Mouse (Mus musculus): Measurements from ENCODE around the gene Gipr. TPM values are rescaled to one million over a fixed set of nuclear protein-coding genes. Genes with fewer than 3 reads are reported as not detected.
A peak's percentile ranks its signal among the peaks of the same experiment; 100 is the strongest.

Gene Gipr
- 3.2 and 5.1 TPM in 2 replicates for polyA plus RNA-seq (2015; fragmentation: Nextera tagmentation; extraction: Ambion mirVana)

GRCm38 (mm10) chr7:19165656-19166423 lies at the start of gene Gipr:
Gene Gipr (minus strand): TSS chr7:19166127.
- no peak within 1 kb of the TSS; the same call in 1 of the 2 replicates for H3K27ac ChIP-seq
- H3K4me2 ChIP-seq = peak within 1 kb of the TSS; percentile 37
- 0 out of 2 replicates have a peak within 1 kb of the TSS, but pooled peaks have one; percentile 1 for H3K9ac ChIP-seq
- H3K4me1 ChIP-seq = peaks cover 34% of the 10 kb centered on the region
- H3K36me3 ChIP-seq = no peaks in the 10 kb centered on the region
- ATAC-seq (ENCODE audit: borderline replicate concordance, extremely low read depth, low FRiP score, low TSS enrichment) = peak; percentile 50; the same call in 1 of the 2 replicates
- H3K27me3 ChIP-seq = peaks cover 26% of the 10 kb centered on the region
- no peaks in the 10 kb centered on the region for H3K9me3 ChIP-seq
- H3K4me3 ChIP-seq = no peak within 1 kb of the TSS
- WGBS = 9% methylated on average over 14 of the region's 14 CpGs

GRCm38 (mm10) chr7:19214940-19215339 lies 49.0 kb upstream of the Gipr start:
- WGBS = 62% methylated on average over 9 of the region's 9 CpGs
- Histone ChIP-seq H3K9ac (no peak overlapping the region), H3K9me3 (no peaks in the 10 kb centered on the region), H3K27me3 (peaks cover 4% of the 10 kb centered on the region; the same call in 1 of the 2 replicates), H3K4me1 (peaks cover 13% of the 10 kb centered on the region; the same call in 1 of the 2 replicates), H3K4me2 (no peak overlapping the region), H3K4me3 (no peak overlapping the region), H3K27ac (no peak overlapping the region), H3K36me3 (no peaks in the 10 kb centered on the region)
- no peak for ATAC-seq (ENCODE audit: borderline replicate concordance, extremely low read depth, low FRiP score, low TSS enrichment)

DNA sequence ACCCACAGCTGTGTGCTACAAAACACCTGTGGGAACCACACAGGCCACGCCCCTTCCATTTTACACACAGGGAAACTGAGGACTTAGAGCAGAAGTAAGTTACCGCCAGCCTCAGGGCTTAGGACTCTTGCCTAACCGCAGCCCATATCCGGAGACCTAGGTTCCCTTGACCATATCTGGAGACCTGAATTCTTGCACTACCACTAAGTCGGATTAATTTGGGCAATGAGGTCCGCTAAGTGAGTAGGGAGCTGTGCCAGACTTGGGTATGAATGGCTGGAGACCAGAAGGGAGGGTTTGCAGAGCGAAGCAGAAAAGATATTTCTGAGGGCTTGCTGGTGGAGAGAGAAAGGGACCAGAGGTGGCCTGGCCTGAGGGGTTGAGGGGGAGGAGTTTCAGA lies 48.4 kb upstream of the Gipr start:
- Histone ChIP-seq H3K27me3 (peaks cover 4% of the 10 kb centered on the region; the same call in 1 of the 2 replicates), H3K27ac (no peak overlapping the region), H3K4me2 (no peak overlapping the region), H3K4me3 (no peak overlapping the region), H3K36me3 (no peaks in the 10 kb centered on the region), H3K9ac (no peak overlapping the region), H3K4me1 (peaks cover 13% of the 10 kb centered on the region; the same call in 1 of the 2 replicates), H3K9me3 (no peaks in the 10 kb centered on the region)
- WGBS = 64% methylated on average over 7 of the region's 7 CpGs
- no peak for ATAC-seq (ENCODE audit: borderline replicate concordance, extremely low read depth, low FRiP score, low TSS enrichment)

DNA sequence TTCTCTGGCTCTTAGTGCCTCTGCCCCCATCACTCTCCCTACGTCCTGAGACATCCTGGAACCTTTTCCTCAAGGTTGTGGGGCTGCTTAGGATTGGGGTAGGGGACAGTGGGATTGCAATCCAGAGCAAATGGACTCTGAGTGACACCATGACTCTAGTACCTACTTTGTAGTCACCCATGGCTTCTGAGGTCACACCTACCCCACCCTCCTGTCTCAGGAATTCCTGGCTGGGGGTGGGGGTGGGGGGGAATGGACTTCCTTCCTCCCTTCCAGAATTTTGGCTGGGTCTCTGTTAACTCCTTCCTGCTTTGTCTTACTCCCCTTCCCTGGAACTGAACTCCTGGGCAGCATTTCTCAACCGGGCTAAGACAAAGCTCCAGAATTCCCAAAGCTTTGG lies 47.5 kb upstream of the Gipr start:
- no peak for ATAC-seq (ENCODE audit: borderline replicate concordance, extremely low read depth, low FRiP score, low TSS enrichment)
- Histone ChIP-seq H3K9me3 (no peaks in the 10 kb centered on the region), H3K4me1 (peaks cover 13% of the 10 kb centered on the region; the same call in 1 of the 2 replicates), H3K4me2 (peak overlapping the region; percentile 81), H3K27me3 (peaks cover 4% of the 10 kb centered on the region; the same call in 1 of the 2 replicates), H3K36me3 (no peaks in the 10 kb centered on the region), H3K27ac (no peak overlapping the region), H3K4me3 (no peak overlapping the region), H3K9ac (no peak overlapping the region)
- WGBS = 61% methylated on average over 2 of the region's 2 CpGs

DNA sequence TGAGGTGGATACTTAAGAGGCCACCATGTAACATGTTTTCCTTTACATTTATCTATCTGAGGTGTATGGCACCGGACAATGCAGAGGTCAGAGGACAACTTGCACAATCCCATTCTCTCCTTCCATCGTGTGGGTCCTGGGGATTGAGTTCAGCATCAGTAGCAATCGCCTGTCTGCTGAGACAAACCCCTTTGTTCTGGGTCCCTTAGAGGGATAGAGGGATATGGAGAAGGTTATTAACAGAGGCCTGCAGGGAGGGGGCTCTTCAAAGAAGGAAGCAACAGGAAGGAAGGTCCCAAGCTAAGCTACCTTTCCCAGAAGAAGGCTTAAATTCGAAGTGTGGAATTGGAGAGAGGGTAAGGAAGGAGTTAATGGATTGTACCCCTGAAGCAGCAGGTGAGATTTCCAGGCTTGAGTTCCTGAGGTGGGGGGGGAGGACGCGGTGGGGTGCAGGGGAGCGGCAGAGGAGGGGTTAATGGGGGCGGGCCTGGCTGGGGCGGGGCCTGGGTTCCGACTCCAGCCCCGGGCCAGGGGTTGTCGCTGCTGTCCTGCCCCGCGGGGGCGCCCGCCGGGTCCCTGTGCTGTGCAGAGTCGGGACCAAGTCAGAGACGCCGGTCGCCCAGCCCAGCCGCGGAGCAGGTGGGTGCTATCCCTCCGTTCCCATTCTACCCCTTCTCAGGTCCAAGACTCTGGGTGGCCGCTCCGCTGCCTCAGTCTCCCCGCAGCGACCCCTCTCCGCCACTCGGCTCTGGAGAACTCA lies 46.2 kb upstream of the Gipr start, which contains the start of gene Gpr4:
Gene Gpr4, plus strand, starts transcription at position 543 of the 760 bp plus-strand sequence.
- Histone ChIP-seq H3K36me3 (no peaks in the 10 kb centered on the region), H3K4me2 (peak within 1 kb of the TSS; percentile 81)
- WGBS = 3% methylated on average over 28 of the region's 30 CpGs

DNA sequence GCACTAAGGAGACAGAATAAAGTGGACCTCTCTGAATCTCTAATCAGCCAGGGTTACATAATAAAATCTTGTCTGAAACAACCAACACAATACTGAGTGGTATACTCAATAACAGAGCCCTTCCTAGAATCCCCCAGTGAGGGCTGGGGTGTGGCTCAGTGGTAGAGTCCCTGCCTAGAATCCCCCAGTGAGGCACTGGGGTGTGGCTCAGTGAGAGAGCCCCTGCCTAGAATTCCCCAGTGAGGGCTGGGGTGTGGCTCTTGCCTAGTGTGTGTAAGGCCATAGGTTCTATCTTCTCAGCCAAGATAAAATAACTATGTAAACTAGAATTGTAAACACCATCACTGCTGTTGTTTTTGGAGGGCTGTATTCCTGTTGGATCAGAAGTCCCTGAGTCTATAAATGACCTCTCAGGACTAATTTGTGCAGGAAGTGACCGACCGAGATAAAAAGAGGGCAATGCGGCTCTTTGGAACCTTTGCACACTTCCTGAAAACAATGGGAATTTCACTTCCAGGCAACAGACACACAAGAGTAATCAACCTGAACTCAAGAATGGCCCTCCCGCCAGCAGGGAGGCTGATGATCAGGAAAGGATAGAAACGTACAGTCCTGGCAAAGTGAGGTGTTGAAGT lies 45.2 kb upstream of the Gipr start:
- Histone ChIP-seq H3K4me1 (peaks cover 9% of the 10 kb centered on the region; the same call in 1 of the 2 replicates), H3K4me2 (no peak overlapping the region), H3K27ac (no peak overlapping the region), H3K36me3 (no peaks in the 10 kb centered on the region), H3K27me3 (peaks cover 4% of the 10 kb centered on the region; the same call in 1 of the 2 replicates), H3K9ac (no peak overlapping the region), H3K9me3 (no peaks in the 10 kb centered on the region), H3K4me3 (no peak overlapping the region)
- ATAC-seq (ENCODE audit: borderline replicate concordance, extremely low read depth, low FRiP score, low TSS enrichment) = no peak
- 51% methylated on average over 5 of the region's 5 CpGs for WGBS

More for the DNA sequence above, 46.2 kb upstream of the Gipr start, which contains the start of gene Gpr4:
- H3K27me3 ChIP-seq = peaks cover 4% of the 10 kb centered on the region; the same call in 1 of the 2 replicates
- peak within 1 kb of the TSS; percentile 48 for H3K9ac ChIP-seq
- peak; percentile 77; the same call in 1 of the 2 replicates for ATAC-seq (ENCODE audit: borderline replicate concordance, extremely low read depth, low FRiP score, low TSS enrichment)
- H3K4me3 ChIP-seq = peak within 1 kb of the TSS; percentile 50
- H3K27ac ChIP-seq = no peak within 1 kb of the TSS
- peaks cover 9% of the 10 kb centered on the region; the same call in 1 of the 2 replicates for H3K4me1 ChIP-seq
- H3K9me3 ChIP-seq = no peaks in the 10 kb centered on the region

- Histone ChIP-seq H3K27ac (no peak overlapping the region), H3K27me3 (peaks cover 4% of the 10 kb centered on the region; the same call in 1 of the 2 replicates), H3K36me3 (peaks cover 7% of the 10 kb centered on the region; the same call in 1 of the 2 replicates), H3K4me2 (no peak overlapping the region), H3K9me3 (no peaks in the 10 kb centered on the region), H3K4me1 (peaks cover 9% of the 10 kb centered on the region; the same call in 1 of the 2 replicates), H3K4me3 (no peak overlapping the region), H3K9ac (no peak overlapping the region)
- WGBS = 85% methylated on average over 5 of the region's 5 CpGs
- ATAC-seq (ENCODE audit: borderline replicate concordance, extremely low read depth, low FRiP score, low TSS enrichment) = no peak
These were observed 44.1 kb upstream of the Gipr start for GRCm38 (mm10) chr7:19210010-19210409.

- Histone ChIP-seq H3K27me3 (peaks cover 4% of the 10 kb centered on the region; the same call in 1 of the 2 replicates), H3K4me3 (no peak overlapping the region), H3K9me3 (no peaks in the 10 kb centered on the region), H3K4me1 (peaks cover 9% of the 10 kb centered on the region; the same call in 1 of the 2 replicates), H3K27ac (no peak overlapping the region), H3K36me3 (peaks cover 9% of the 10 kb centered on the region; the same call in 1 of the 2 replicates), H3K4me2 (no peak overlapping the region), H3K9ac (no peak overlapping the region)
- 77% methylated on average over 4 of the region's 4 CpGs for WGBS
- no peak for ATAC-seq (ENCODE audit: borderline replicate concordance, extremely low read depth, low FRiP score, low TSS enrichment)
These were observed 43.6 kb upstream of the Gipr start for GRCm38 (mm10) chr7:19209494-19209893.

DNA sequence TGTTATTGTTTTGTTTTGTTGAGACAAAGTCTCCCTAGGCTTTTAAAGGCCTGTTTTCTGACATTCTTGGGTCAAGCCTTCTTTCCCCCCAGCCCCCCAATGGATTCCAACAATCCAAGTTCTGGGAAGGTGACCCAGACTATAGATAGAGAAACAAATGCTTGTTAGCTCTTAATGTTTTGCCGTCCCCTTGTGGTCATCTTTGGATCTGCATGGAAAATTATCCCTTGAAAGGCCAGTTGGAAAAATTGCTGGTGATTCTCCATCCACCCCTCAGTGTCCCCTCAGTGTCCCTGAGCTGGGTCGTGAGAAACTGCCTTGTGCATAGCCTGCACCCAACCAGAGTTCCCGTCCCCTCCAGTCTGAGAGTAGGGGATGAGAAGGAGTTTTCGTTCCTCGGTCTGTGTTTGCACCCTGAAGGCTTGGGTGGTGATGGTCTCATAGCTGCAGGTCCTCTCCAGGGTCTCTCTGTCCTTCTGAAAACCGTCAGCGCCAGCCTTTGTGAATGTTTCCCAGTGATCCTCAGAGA lies 43.1 kb upstream of the Gipr start:
- 46% methylated on average over 7 of the region's 7 CpGs for WGBS
- H3K4me2 ChIP-seq = no peak overlapping the region
- H3K9ac ChIP-seq = no peak overlapping the region
- ATAC-seq (ENCODE audit: borderline replicate concordance, extremely low read depth, low FRiP score, low TSS enrichment) = no peak
- no peaks in the 10 kb centered on the region for H3K9me3 ChIP-seq
- no peak overlapping the region for H3K4me3 ChIP-seq
- peaks cover 9% of the 10 kb centered on the region; the same call in 1 of the 2 replicates for H3K4me1 ChIP-seq
- H3K27ac ChIP-seq = no peak overlapping the region
- H3K36me3 ChIP-seq = peaks cover 9% of the 10 kb centered on the region; the same call in 1 of the 2 replicates
- peaks cover 4% of the 10 kb centered on the region; the same call in 1 of the 2 replicates for H3K27me3 ChIP-seq

DNA sequence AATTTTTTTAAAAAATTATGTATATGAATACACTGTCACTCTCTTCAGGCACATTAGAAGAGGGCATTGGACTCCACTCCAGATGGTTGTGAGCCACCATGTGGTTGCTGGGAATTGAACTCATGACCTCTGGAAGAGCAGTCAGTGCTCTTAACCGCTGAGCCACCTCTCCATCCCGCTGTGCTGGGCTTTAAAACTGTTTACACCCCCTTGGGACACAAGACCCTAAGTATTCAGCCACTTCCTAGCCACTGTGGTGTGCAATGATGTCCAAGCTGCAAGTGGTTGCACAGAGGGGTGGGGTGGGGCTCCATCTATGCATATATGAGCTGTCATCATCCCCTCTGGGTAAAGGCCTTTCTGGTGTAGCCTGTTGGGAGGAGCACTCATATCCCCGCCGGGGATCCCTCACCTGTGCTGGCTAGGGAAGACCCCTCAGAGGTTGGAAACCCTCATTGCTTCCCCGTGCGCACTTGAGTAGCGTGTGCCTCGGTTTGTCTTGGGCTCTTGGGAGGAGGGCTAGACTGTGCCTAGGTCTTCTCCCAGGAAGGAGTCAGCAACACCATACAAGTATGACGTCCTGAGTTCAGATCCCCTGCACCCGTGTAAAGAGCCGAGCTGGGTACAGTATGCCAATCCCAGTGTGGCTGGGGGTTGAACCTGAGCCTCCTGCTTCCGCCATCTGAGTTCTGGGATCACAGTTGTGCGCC lies 42.4 kb upstream of the Gipr start:
- H3K27me3 ChIP-seq = peaks cover 4% of the 10 kb centered on the region; the same call in 1 of the 2 replicates
- ATAC-seq (ENCODE audit: borderline replicate concordance, extremely low read depth, low FRiP score, low TSS enrichment) = no peak
- WGBS = 74% methylated on average over 13 of the region's 13 CpGs
- H3K4me1 ChIP-seq = peaks cover 9% of the 10 kb centered on the region; the same call in 1 of the 2 replicates
- no peak overlapping the region for H3K4me3 ChIP-seq
- no peaks in the 10 kb centered on the region for H3K9me3 ChIP-seq
- H3K36me3 ChIP-seq = peaks cover 13% of the 10 kb centered on the region; the same call in 1 of the 2 replicates
- H3K4me2 ChIP-seq = no peak overlapping the region
- H3K9ac ChIP-seq = no peak overlapping the region
- no peak overlapping the region for H3K27ac ChIP-seq
